Mouse (Mus musculus) forebrain, embryonic 10.5 days (tissue): ENCODE results near the gene Tmem186. TPM values are rescaled to one million over a fixed set of nuclear protein-coding genes. Genes with fewer than 3 reads are reported as not detected.

Experiments
- DNase-seq: peaks from one replicate; pipeline ENCODE4 v3.0.0-alpha.2; 2017; ENCODE audit warnings: low spot score; ENCODE audit errors: extremely low spot score
- H3K27ac ChIP-seq: fragments of 300-500 bp; sonication (generic); 2 replicates; pipeline ENCODE4 v1.5.1; 2016; ENCODE audit warnings: mild to moderate bottlenecking
- H3K27me3 ChIP-seq: fragments of 300-500 bp; sonication (generic); 2 replicates; pipeline ENCODE4 v1.6.1; 2016; ENCODE audit warnings: mild to moderate bottlenecking; ENCODE audit not compliant: poor library complexity, severe bottlenecking
- H3K36me3 ChIP-seq: fragments of 300-500 bp; sonication (generic); replicated peaks from 2 replicates; pipeline ENCODE4 v1.6.1; 2016; ENCODE audit warnings: mild to moderate bottlenecking, moderate library complexity
- H3K4me1 ChIP-seq: fragments of 300-500 bp; sonication (generic); 2 replicates; pipeline ENCODE4 v1.6.1; 2016
- H3K4me3 ChIP-seq: fragments of 300-500 bp; sonication (generic); 2 replicates; pipeline ENCODE4 v1.5.1; 2016; ENCODE audit warnings: mild to moderate bottlenecking, moderate library complexity
- H3K9me3 ChIP-seq: fragments of 300-500 bp; sonication (generic); 2 replicates; pipeline ENCODE4 v1.6.1; 2016; ENCODE audit warnings: mild to moderate bottlenecking, moderate library complexity
- WGBS: fragments of 180-500 bp; shearing (Covaris S2); methylation state at CpG from one replicate; pipeline ENCODE4 v1.1.7; 2016; 5-methylcytosine and 5-hydroxymethylcytosine counted together
- polyA plus RNA-seq: library from polyadenylated mRNA; unstranded; fragments of >200 nt; fragmentation: Nextera tagmentation; extraction: Ambion mirVana; gene quantifications from 2 replicates; pipeline ENCODE4 v1.2.1, GENCODE M21; 2016

Gene Tmem186
- polyA plus RNA-seq, 1 experiment from 2014 or later: 27.5 TPM

GRCm38 (mm10) chr16:8631428-8631827 is 6.1 kb downstream of the Tmem186 start:
- peaks cover 47% of the 10 kb centered on the region for H3K36me3 ChIP-seq
- DNase-seq: no peak
- H3K27me3 ChIP-seq: no peaks in the 10 kb centered on the region
- no peak overlapping the region for H3K27ac ChIP-seq
- peaks cover 13% of the 10 kb centered on the region for H3K4me1 ChIP-seq
- no peaks in the 10 kb centered on the region for H3K9me3 ChIP-seq
- H3K4me3 ChIP-seq: no peak overlapping the region
- 89% methylated on average over 5 of the region's 5 CpGs for WGBS

GRCm38 (mm10) chr16:8630419-8630818 is 7.1 kb downstream of the Tmem186 start:
- no peaks in the 10 kb centered on the region for H3K27me3 ChIP-seq
- 90% methylated on average over 2 of the region's 2 CpGs for WGBS
- no peak overlapping the region for H3K4me3 ChIP-seq
- no peaks in the 10 kb centered on the region for H3K9me3 ChIP-seq
- H3K4me1 ChIP-seq: peaks cover 3% of the 10 kb centered on the region; the same call in 1 of the 2 replicates
- peaks cover 40% of the 10 kb centered on the region for H3K36me3 ChIP-seq
- DNase-seq: no peak
- no peak overlapping the region for H3K27ac ChIP-seq

- no peak for DNase-seq
- peaks cover 5% of the 10 kb centered on the region; the same call in 1 of the 2 replicates for H3K9me3 ChIP-seq
- peaks cover 14% of the 10 kb centered on the region for H3K4me1 ChIP-seq
- no peak overlapping the region for H3K4me3 ChIP-seq
- WGBS: 88% methylated on average over 16 of the region's 16 CpGs
- no peaks in the 10 kb centered on the region for H3K27me3 ChIP-seq
- no peak overlapping the region for H3K27ac ChIP-seq
- H3K36me3 ChIP-seq: no peaks in the 10 kb centered on the region
Observed at GRCm38 (mm10) chr16:8620315-8621115, 17.0 kb downstream of the Tmem186 start.

- peaks cover 14% of the 10 kb centered on the region for H3K4me1 ChIP-seq
- no peaks in the 10 kb centered on the region for H3K27me3 ChIP-seq
- H3K36me3 ChIP-seq: no peaks in the 10 kb centered on the region
- H3K27ac ChIP-seq: no peak overlapping the region
- DNase-seq: no peak
- WGBS: 68% methylated on average over 10 of the region's 10 CpGs
- peaks cover 5% of the 10 kb centered on the region; the same call in 1 of the 2 replicates for H3K9me3 ChIP-seq
- no peak overlapping the region for H3K4me3 ChIP-seq
Observed at GRCm38 (mm10) chr16:8619659-8620314, 17.7 kb downstream of the Tmem186 start.

- no peak overlapping the region for H3K27ac ChIP-seq
- WGBS: 86% methylated on average over 3 of the region's 3 CpGs
Observed at GRCm38 (mm10) chr16:8613447-8613846, 24.1 kb downstream of the Tmem186 start.

GRCm38 (mm10) chr16:8613039-8613438 is 24.5 kb downstream of the Tmem186 start:
- WGBS: 85% methylated on average over 4 of the region's 4 CpGs
- no peaks in the 10 kb centered on the region for H3K27me3 ChIP-seq
- H3K36me3 ChIP-seq: no peaks in the 10 kb centered on the region
- no peak overlapping the region for H3K27ac ChIP-seq
- no peaks in the 10 kb centered on the region for H3K9me3 ChIP-seq
- no peak for DNase-seq
- no peak overlapping the region for H3K4me3 ChIP-seq
- H3K4me1 ChIP-seq: no peaks in the 10 kb centered on the region

More at GRCm38 (mm10) chr16:8613447-8613846, 24.1 kb downstream of the Tmem186 start:
- H3K4me3 ChIP-seq: no peak overlapping the region
- no peaks in the 10 kb centered on the region for H3K9me3 ChIP-seq
- DNase-seq: no peak
- no peaks in the 10 kb centered on the region for H3K27me3 ChIP-seq
- H3K4me1 ChIP-seq: no peaks in the 10 kb centered on the region
- H3K36me3 ChIP-seq: no peaks in the 10 kb centered on the region

GRCm38 (mm10) chr16:8612214-8613005 is 25.1 kb downstream of the Tmem186 start:
- no peak for DNase-seq
- Histone ChIP-seq H3K4me3 (no peak overlapping the region), H3K27ac (no peak overlapping the region), H3K9me3 (no peaks in the 10 kb centered on the region), H3K4me1 (no peaks in the 10 kb centered on the region), H3K27me3 (no peaks in the 10 kb centered on the region), H3K36me3 (no peaks in the 10 kb centered on the region)
- WGBS: 91% methylated on average over 8 of the region's 8 CpGs

- Histone ChIP-seq H3K4me1 (no peaks in the 10 kb centered on the region), H3K4me3 (no peak overlapping the region), H3K27ac (no peak overlapping the region), H3K9me3 (no peaks in the 10 kb centered on the region), H3K36me3 (no peaks in the 10 kb centered on the region), H3K27me3 (no peaks in the 10 kb centered on the region)
- DNase-seq: no peak
- WGBS: 83% methylated on average over 3 of the region's 3 CpGs
Observed at GRCm38 (mm10) chr16:8610397-8610796, 27.1 kb downstream of the Tmem186 start.

GRCm38 (mm10) chr16:8603789-8604188 is 33.7 kb downstream of the Tmem186 start:
- WGBS: 92% methylated on average over 3 of the region's 3 CpGs
- H3K9me3 ChIP-seq: no peaks in the 10 kb centered on the region
- no peaks in the 10 kb centered on the region for H3K4me1 ChIP-seq
- no peak overlapping the region for H3K4me3 ChIP-seq
- no peak overlapping the region for H3K27ac ChIP-seq
- DNase-seq: no peak
- no peaks in the 10 kb centered on the region for H3K27me3 ChIP-seq
- H3K36me3 ChIP-seq: no peaks in the 10 kb centered on the region

- Histone ChIP-seq H3K27ac (no peak overlapping the region), H3K9me3 (no peaks in the 10 kb centered on the region), H3K4me3 (no peak overlapping the region), H3K36me3 (no peaks in the 10 kb centered on the region), H3K27me3 (no peaks in the 10 kb centered on the region), H3K4me1 (no peaks in the 10 kb centered on the region)
- 87% methylated on average over 5 of the region's 5 CpGs for WGBS
- no peak for DNase-seq
Observed at GRCm38 (mm10) chr16:8597516-8597915, 40.0 kb downstream of the Tmem186 start.

GRCm38 (mm10) chr16:8596336-8596735 is 41.2 kb downstream of the Tmem186 start:
- no peaks in the 10 kb centered on the region for H3K27me3 ChIP-seq
- no peaks in the 10 kb centered on the region for H3K36me3 ChIP-seq
- no peak for DNase-seq

GRCm38 (mm10) chr16:8595411-8595810 is 42.1 kb downstream of the Tmem186 start:
- Histone ChIP-seq H3K4me3 (no peak overlapping the region), H3K9me3 (no peaks in the 10 kb centered on the region), H3K4me1 (no peaks in the 10 kb centered on the region), H3K36me3 (no peaks in the 10 kb centered on the region), H3K27ac (no peak overlapping the region), H3K27me3 (no peaks in the 10 kb centered on the region)
- no peak for DNase-seq
- 79% methylated on average over 4 of the region's 4 CpGs for whole genome bisulfite sequencing

More at GRCm38 (mm10) chr16:8596336-8596735, 41.2 kb downstream of the Tmem186 start:
- WGBS: 84% methylated on average over 4 of the region's 4 CpGs
- Histone ChIP-seq H3K9me3 (no peaks in the 10 kb centered on the region), H3K4me1 (no peaks in the 10 kb centered on the region), H3K4me3 (no peak overlapping the region), H3K27ac (no peak overlapping the region)
